Mouse (Mus musculus) layer of hippocampus, postnatal 14 days (tissue): Measurements from ENCODE around the gene Epha1. TPM values are rescaled to one million over a fixed set of nuclear protein-coding genes. Genes with fewer than 3 reads are reported as not detected.

Source experiments
- DNase-seq, 2 experiments: peaks; one replicate each; pipeline ENCODE4 v3.0.0; 2021 to 2022; ENCODE audit warnings: low spot score in 2 of 2, mixed read lengths in 1 of 2
- total RNA-seq, 2 experiments: library from RNA; stranded (reverse); gene quantifications; 2 replicates each; pipeline ENCODE4 v1.2.3; 2021

Epha1 gene
- total RNA-seq, 2 experiments from 2014 or later = 0.57 to 0.71 TPM

GRCm38 (mm10) chr6:42354076-42355019 lies 18.7 kb downstream of the Epha1 start:
- no peak for DNase-seq

GRCm38 (mm10) chr6:42353180-42353579 lies 19.9 kb downstream of the Epha1 start:
- no peak for DNase-seq

- DNase-seq = no peak
Observed at GRCm38 (mm10) chr6:42352486-42352846, 20.6 kb downstream of the Epha1 start.

- no peak for DNase-seq
Observed at GRCm38 (mm10) chr6:42351776-42352485, 21.1 kb downstream of the Epha1 start.

GRCm38 (mm10) chr6:42350968-42351775 lies 21.9 kb downstream of the Epha1 start:
- DNase-seq = no peak

GRCm38 (mm10) chr6:42350021-42350967 lies 22.8 kb downstream of the Epha1 start:
- DNase-seq = peak; percentile 50 to 68

- peak; percentile 83 for DNase-seq
Observed at GRCm38 (mm10) chr6:42349426-42350020, 23.5 kb downstream of the Epha1 start, which contains the start of gene Zyx. Zyx (plus strand) TSS chr6:42349630.

GRCm38 (mm10) chr6:42349006-42349425 lies 24.1 kb downstream of the Epha1 start:
- peak; percentile 58 to 63 for DNase-seq

GRCm38 (mm10) chr6:42348281-42349005 lies 24.6 kb downstream of the Epha1 start:
- no peak for DNase-seq

GRCm38 (mm10) chr6:42344255-42344654 lies 28.8 kb downstream of the Epha1 start:
- DNase-seq = no peak

- DNase-seq = peak in 1 of 2 experiments; percentile 67
Observed at GRCm38 (mm10) chr6:42343361-42344120, 29.5 kb downstream of the Epha1 start.

- DNase-seq = no peak
Observed at GRCm38 (mm10) chr6:42342171-42342570, 30.9 kb downstream of the Epha1 start.

- no peak for DNase-seq
Observed at GRCm38 (mm10) chr6:42339981-42340380, 33.1 kb downstream of the Epha1 start.

GRCm38 (mm10) chr6:42339189-42339588 lies 33.9 kb downstream of the Epha1 start:
- no peak for DNase-seq

- no peak for DNase-seq
Observed at GRCm38 (mm10) chr6:42330946-42331345, 42.1 kb downstream of the Epha1 start.

- DNase-seq = no peak
Observed at GRCm38 (mm10) chr6:42330216-42330615, 42.9 kb downstream of the Epha1 start.

- DNase-seq = no peak
Observed at GRCm38 (mm10) chr6:42328757-42329156, 44.3 kb downstream of the Epha1 start.

- DNase-seq = no peak
Observed at GRCm38 (mm10) chr6:42326509-42326908, 46.6 kb downstream of the Epha1 start.
